Mouse (Mus musculus) heart, postnatal 14 days (tissue): ENCODE data around the gene Dot1l. TPM values are rescaled to one million over a fixed set of nuclear protein-coding genes. Genes with fewer than 3 reads are reported as not detected.

Experiments
- DNase-seq, 2 experiments: peaks; one replicate each; pipeline ENCODE4 v3.0.0; 2021 to 2022
- intact Hi-C: fragments of 180-260 bp; cut with DNase I; formaldehyde crosslinking; loops from one replicate; pipeline ENCODE4 v1.15.1; 2025
- long read RNA-seq, 2 experiments: library from polyadenylated mRNA; stranded (forward); transcript quantifications; one replicate each; pipeline ENCODE4 v2.0.0; 2021
- total RNA-seq, 2 experiments: library from RNA; stranded (reverse); gene quantifications; 2 replicates each; pipeline ENCODE4 v1.2.3; 2021

The Dot1l gene
- 10 to 100 TPM; 55.1 to 56.3 TPM for total RNA-seq
- long read RNA-seq, experiment 1, full-length matches to known transcripts, result 1 of 31 reads
- long read RNA-seq, experiment 1, partial matches to known transcripts, result 22 of 31 reads
- long read RNA-seq, experiment 1, other reads (novel, unspliced or antisense), result 8 of 31 reads
- long read RNA-seq, experiment 2, partial matches to known transcripts, result 40 of 42 reads
- long read RNA-seq, experiment 2, other reads (novel, unspliced or antisense), result 1 of 42 reads

DNA sequence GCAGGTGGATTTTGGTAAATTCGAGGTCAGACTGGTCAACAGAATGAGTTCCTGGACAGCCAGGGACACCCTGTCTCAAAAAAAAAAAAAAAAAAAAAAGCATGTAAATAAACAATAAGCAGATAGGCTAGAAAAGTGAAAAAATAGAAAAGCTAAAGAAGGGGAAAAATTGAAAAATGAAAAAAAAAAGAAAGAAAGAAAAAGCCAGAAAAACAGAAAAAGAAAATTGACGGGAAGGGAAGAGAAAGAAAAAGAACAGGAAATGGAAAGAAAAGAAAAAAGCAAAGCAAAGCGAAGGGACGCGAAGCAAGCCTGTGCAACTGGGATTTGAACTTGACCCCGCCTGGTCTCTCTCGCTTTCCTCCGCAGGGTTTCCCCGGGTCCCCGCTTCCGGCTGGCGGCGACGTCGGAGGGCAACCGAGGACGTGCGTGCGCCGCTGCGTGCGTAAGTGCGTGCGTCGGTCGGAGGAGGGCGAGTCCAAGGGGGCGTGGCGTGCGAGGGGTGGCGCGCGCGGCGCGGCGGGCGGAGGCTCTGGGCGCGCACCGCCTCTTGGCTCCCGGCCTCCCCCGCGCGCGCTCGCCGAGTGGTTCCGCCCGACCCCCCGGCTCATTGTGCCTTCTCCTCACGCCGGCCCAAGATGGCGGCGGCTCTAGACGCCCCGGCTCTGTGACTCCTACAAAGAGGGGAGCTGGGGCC lies at the start of gene Dot1l:
Gene Dot1l, plus strand, starts transcription at position 613 of the 697 bp plus-strand sequence.
- intact Hi-C loops, result no loop called here
- peak; percentile 99 to 100 for DNase-seq

DNA sequence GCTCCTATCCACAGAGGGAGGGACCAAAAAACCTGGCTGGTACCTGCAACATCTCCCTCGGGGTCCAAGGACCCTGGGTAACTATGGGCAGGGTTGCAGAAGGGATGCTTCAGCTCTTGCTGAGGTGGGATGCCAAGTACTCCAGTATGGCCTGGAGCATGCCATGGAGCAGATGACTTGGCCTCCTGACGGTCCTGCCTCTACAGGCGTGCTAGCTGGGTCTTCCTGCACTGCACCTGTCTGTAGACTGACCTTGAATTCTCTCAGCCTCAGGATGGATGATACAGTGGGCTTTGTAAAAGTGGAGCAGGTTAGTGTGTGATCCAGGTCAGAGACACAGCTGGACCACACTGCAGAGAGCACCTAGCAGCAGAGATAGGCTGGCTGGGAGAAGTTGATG lies 49.5 kb upstream of the Dot1l start:
- no peak for DNase-seq
- intact Hi-C loops, result no loop called here

DNA sequence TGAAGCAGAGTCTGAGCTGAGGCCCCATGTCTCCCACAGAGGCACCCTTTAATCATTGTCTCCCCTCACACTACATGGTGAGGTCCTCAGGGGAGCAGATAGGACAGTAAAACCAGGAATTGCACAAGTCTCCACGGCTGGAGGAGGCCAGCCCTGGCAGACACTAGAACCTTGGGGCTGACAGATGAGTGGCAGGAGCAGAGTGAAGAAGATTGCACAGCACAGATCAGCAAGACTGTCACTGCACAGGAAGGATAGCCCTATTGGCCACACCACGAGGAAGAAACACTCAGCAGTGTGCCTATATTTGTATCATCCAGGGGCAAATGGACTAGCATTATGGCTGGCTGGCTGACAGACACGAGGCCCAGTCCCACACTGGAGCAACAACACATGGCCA lies 44.2 kb upstream of the Dot1l start:
- intact Hi-C loops, result loop anchor here (10.0 kb wide), 1 partner anchor 554 kb away; the partner anchor contains the start of genes Apba3 and Mrpl54
- no peak for DNase-seq

- intact Hi-C loops, result loop anchor here (10.0 kb wide), 1 partner anchor 548 kb away; the partner anchor contains the start of genes Apba3 and Mrpl54
- DNase-seq, result no peak
These were observed 37.7 kb upstream of the Dot1l start for GRCm38 (mm10) chr10:80717281-80717680.

DNA sequence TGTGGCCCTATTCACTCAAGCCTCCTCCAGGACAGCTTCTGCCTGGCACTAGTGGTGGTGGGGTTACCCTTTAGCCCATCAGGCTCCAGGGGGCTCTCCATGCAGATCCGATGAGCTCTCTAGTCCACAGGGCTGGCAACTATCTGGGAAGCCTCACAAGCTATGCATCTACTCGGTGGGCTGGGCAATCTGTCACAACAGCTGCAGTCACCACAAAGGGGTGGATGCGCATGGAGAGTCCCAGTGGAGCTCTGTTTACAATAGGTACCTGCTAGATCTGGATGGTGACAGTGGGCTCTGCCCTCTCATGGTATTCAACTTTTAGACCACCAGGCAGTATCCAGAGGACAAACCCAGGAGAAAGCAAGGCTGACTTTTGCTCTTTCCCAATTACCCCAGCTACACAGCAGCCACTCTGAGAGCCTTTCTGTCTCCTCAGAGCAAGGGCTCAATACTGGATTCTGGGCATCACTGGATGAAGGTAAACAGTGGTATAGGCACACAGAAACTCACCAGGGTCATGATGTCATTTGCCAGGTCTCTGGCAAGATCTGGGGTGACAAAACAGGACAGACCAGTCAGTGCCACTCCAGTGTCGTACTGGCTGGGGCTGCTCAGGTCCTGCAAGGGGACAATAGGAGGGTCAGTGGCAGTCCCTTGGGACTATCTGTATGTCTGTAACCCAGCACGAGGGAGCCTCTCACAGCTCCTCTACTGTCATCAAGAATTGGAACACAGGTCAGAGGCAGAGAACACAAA lies 27.5 kb upstream of the Dot1l start:
- intact Hi-C loops, result no loop called here
- no peak for DNase-seq

DNA sequence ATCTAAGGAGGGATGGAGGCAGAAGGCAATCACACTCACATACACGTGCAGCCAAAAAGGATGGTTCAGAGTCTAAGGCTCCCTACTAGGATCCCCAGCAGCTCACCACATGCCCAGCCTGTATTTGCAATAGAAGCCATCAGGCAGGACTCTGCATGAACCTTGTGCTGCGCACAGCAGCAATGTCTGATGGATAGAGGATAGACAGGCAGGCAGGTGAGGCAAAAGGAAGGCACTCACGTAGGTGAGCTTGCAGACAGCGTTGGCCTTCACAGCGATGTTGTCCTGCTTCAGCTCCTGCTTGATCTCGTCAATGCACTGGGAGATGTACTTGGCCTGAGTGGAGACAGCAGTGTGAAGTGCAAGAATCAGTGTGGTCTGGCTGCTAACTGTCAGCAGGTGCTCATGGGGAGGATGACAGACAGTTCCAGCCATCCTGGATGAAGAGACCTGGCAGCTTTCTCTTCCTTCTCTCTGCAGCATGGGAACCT lies 22.4 kb upstream of the Dot1l start:
- intact Hi-C loops, result no loop called here
- DNase-seq, result no peak

DNA sequence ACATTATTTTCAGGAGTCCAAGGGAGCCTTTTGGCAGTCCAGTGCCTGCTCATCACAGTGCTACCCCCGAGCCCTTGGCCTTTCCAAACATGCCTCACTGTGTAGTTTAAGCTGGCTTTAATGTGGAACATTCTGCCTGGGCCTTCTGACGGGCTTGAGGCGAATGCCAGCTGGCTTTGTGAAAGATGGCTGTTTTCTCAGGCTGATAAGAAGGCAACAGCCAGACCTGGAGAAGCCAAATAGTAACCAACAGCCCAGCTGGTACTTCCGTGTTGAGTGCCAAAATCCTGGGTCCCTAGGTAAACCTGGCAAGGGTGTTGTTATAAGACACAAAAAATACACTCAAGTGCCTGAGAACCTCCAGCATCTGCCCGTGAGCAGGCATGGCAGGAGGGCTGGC lies 18.3 kb upstream of the Dot1l start:
- no peak for DNase-seq
- intact Hi-C loops, result no loop called here

DNA sequence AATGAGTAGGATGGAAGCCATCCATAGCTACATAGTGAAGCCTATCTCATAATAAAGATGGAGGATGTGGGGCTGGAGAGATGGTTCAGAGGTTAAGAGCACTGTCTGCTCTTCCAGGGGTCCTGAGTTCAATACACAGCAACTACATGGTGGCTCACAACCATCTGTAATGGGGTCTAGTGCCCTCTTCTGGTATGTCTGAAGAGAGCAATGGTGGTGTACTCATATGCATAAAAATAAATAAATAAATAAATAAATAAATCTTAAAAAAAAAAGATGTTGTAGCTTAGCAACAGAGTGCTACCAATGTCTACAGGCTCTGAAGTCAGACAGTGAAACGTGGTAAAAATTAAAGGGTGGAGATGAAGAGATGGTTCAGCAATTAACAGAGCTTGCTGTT lies 16.3 kb upstream of the Dot1l start:
- no peak for DNase-seq
- intact Hi-C loops, result no loop called here

DNA sequence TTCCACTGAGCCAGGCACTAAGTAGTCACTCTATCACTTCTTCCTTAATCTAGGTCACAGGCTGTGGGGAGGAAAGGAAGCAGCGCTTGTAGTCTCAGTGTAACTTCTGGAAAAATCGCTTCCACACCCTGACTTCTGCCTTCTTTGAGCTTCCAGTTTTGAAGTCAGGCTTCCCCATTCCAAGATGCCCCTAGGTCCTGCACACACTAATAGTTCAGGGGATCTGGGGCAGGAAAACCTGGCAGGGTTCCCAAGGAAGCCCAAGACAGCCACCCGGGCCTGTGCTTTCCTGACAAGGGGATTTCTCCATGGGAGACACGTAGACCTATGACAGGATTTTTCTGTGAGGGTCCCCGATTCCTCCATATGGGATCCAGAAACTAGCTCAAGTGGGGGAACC lies 13.9 kb upstream of the Dot1l start:
- peak in 1 of 2 experiments; percentile 21 for DNase-seq
- intact Hi-C loops, result no loop called here

- intact Hi-C loops, result no loop called here
- DNase-seq, result no peak
These were observed 13.3 kb upstream of the Dot1l start for GRCm38 (mm10) chr10:80741634-80742179.

DNA sequence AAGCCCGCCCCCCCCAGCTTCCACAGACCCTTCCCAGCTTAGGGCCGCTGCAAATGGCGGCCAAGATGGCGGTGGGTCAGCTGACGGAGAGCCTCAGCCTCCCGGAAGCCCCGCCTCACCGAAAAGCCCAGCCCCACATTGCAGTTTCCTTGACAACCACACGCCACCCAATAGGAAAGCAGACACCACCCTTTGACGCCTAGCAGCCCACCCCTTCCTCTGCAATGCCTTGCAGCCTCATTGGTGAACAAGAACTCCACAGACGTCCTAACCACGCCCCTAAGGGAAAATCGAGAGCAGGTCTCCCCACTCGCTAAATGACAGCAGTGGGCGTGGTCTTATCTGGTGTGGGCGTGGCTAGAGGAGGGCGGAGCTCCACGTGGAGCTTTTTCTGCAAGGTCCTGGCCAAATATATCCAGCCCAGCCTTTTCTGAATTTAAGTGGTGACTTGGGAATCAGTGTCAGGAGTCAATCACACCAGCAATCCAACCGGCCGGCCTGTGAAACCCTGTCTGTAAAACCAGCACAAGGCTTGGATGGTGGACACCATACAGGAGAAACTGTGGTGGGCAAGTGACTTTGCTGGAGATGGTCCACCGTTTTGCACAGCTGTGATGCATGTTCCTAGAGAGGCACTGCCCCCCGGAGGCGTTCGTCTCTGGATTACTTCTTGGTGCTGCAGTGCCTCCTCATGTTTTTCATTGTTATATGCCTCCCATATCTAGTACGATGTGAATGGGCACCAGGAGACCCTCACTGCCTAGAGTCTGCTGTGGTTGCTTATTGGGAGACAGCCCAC lies 12.6 kb upstream of the Dot1l start, which contains the start of gene Ap3d1:
Gene Ap3d1, minus strand, starts transcription at position 85 of the 799 bp plus-strand sequence.
- peak; percentile 95 to 98 for DNase-seq
- intact Hi-C loops, result no loop called here

- intact Hi-C loops, result no loop called here
- DNase-seq, result peak; percentile 31 to 55
These were observed 10.7 kb upstream of the Dot1l start for GRCm38 (mm10) chr10:80744262-80744661.

GRCm38 (mm10) chr10:80747410-80747809 lies 7.6 kb upstream of the Dot1l start:
- intact Hi-C loops, result no loop called here
- peak; percentile 85 to 88 for DNase-seq

GRCm38 (mm10) chr10:80748609-80749008 lies 6.4 kb upstream of the Dot1l start:
- DNase-seq, result peak; percentile 75 to 83
- intact Hi-C loops, result loop anchor here (1.0 to 2.0 kb wide), 2 partner anchors 26 to 128 kb away; no protein-coding TSS in a partner anchor

DNA sequence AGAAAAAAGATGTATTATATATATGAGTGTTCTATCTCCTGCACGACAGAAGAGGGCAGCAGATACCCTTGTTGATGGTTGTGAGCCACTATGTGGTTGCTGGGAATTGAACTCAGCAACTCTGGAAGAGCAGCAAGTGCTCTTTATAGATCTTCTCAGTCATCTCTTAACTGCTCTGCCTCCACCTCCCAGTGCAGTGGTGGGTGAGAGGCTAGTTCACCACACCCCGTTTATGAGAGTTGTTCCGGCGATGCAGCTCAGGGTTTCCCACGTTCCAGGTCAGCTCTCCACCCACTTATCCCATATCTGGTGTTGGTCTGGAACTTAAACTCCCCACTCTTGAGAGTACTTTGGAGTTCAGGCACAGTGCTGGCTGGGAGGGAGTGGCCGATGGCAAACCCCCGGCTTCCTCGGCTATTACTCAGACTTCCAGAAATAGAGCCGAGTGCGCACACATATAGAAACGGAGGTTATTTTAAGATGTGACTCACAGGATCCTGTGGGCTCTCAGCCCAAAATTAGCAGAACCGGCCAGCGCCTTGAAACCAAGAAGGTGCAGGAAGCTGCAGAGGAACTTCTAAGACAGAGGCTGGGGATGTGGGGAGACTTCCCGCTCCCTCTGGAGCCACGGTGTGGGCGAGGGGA lies 3.7 kb upstream of the Dot1l start:
- intact Hi-C loops, result no loop called here
- DNase-seq, result peak; percentile 72 to 79

DNA sequence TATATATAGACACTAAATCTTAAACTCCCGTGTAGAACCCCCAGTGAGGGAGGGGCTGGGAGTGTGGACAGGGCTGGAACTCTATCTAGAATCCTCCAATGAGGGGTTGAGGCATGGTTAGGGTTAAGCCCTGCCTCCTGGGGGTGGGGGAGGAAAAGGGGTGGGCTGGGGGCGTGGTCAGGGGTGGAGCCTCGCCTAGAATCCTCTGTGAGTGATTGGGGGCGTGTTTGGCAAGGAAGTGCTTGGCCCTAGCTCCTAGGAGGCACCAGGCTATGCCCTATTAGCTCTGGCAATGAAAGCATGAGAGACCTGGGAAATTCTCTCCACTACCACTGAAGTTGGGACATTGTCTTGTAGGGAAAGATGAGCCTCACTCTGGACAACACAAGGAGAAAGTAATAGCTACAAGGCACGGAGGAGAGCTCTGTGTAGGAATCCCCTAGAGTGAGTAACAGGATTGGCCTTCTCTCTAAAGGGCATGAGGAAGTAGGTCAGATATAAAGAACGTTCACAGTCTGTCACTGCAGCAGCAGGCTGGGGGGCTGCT lies 2.9 kb upstream of the Dot1l start:
- intact Hi-C loops, result no loop called here
- DNase-seq, result peak; percentile 80 to 90

GRCm38 (mm10) chr10:80755291-80756015 lies 447 bp downstream of the Dot1l start:
- DNase-seq, result no peak
- intact Hi-C loops, result no loop called here

GRCm38 (mm10) chr10:80756099-80756498 lies 1.1 kb downstream of the Dot1l start:
- peak in 1 of 2 experiments; percentile 24 for DNase-seq
- intact Hi-C loops, result no loop called here
